Mouse (Mus musculus) layer of hippocampus, postnatal 10 days (tissue): ENCODE data around the gene Plxnb3. TPM values are rescaled to one million over a fixed set of nuclear protein-coding genes. Genes with fewer than 3 reads are reported as not detected.
"Not testable (repeated sequence)": the region's sequence is repeated elsewhere in the genome, so short reads cannot be mapped to it uniquely, and the experiment has no call there.

Experiments
- DNase-seq, 2 experiments: peaks; one replicate each; pipeline ENCODE4 v3.0.0; 2021; ENCODE audit warnings: low spot score in 2 of 2
- long read RNA-seq: library from polyadenylated mRNA; stranded (forward); transcript quantifications from one replicate; pipeline ENCODE4 v2.0.0, GENCODE M21; 2023
- total RNA-seq, 2 experiments: library from RNA; stranded (reverse); gene quantifications; 2 replicates each; pipeline ENCODE4 v1.2.3; 2021

Gene Plxnb3
- total RNA-seq: 1 to 10 TPM; 6.5 to 7.9 TPM
- long read RNA-seq, partial matches to known transcripts: 4 of 7 reads
- long read RNA-seq, other reads (novel, unspliced or antisense): 3 of 7 reads

GRCm38 (mm10) chrX:73756334-73757140 is at the start of gene Plxnb3:
Plxnb3 (plus strand) TSS chrX:73757090.
- peak in 1 of 2 experiments; percentile 18 for DNase-seq

GRCm38 (mm10) chrX:73715476-73716108 is 41.3 kb upstream of the Plxnb3 start:
- peak; percentile 20 to 36 for DNase-seq

- DNase-seq: peak; percentile 86 to 87
These were observed 40.7 kb upstream of the Plxnb3 start, which contains the start of the genes Bcap31 and Abcd1 for GRCm38 (mm10) chrX:73716109-73716661. Bcap31 (minus strand) TSS chrX:73716175. Abcd1 (plus strand) TSS chrX:73716597.

GRCm38 (mm10) chrX:73716709-73717545 is 40.0 kb upstream of the Plxnb3 start:
- peak in 1 of 2 experiments; percentile 27 for DNase-seq

- peak in 1 of 2 experiments; percentile 21 for DNase-seq
These were observed 39.2 kb upstream of the Plxnb3 start for GRCm38 (mm10) chrX:73717667-73718066.

- DNase-seq: no peak
These were observed 38.6 kb upstream of the Plxnb3 start for GRCm38 (mm10) chrX:73718271-73718670.

GRCm38 (mm10) chrX:73718686-73719362 is 38.1 kb upstream of the Plxnb3 start:
- peak in 1 of 2 experiments; percentile 24 for DNase-seq

- DNase-seq: no peak
These were observed 26.0 kb upstream of the Plxnb3 start for GRCm38 (mm10) chrX:73730908-73731307.

GRCm38 (mm10) chrX:73738155-73738554 is 18.7 kb upstream of the Plxnb3 start:
- no peak for DNase-seq

- no peak for DNase-seq
These were observed 17.7 kb upstream of the Plxnb3 start for GRCm38 (mm10) chrX:73739151-73739550.

GRCm38 (mm10) chrX:73739841-73740240 is 17.0 kb upstream of the Plxnb3 start:
- DNase-seq: not testable (repeated sequence)

GRCm38 (mm10) chrX:73744774-73745481 is 12.0 kb upstream of the Plxnb3 start:
- no peak for DNase-seq

- DNase-seq: no peak
These were observed 7.9 kb upstream of the Plxnb3 start for GRCm38 (mm10) chrX:73748977-73749376.

- peak; percentile 22 to 41 for DNase-seq
These were observed 1.9 kb downstream of the Plxnb3 start for GRCm38 (mm10) chrX:73758611-73759290.

- no peak for DNase-seq
These were observed 8.4 kb downstream of the Plxnb3 start for GRCm38 (mm10) chrX:73765311-73765710.

GRCm38 (mm10) chrX:73767267-73767666 is 10.4 kb downstream of the Plxnb3 start:
- DNase-seq: peak in 1 of 2 experiments; percentile 26

GRCm38 (mm10) chrX:73774168-73774760 is 17.4 kb downstream of the Plxnb3 start, which contains the start of gene Srpk3:
Srpk3 (plus strand) TSS chrX:73774405.
- no peak for DNase-seq

GRCm38 (mm10) chrX:73774802-73775483 is 18.1 kb downstream of the Plxnb3 start:
- no peak for DNase-seq
